Mouse (Mus musculus): ENCODE data around the gene Anxa10. TPM values are rescaled to one million over a fixed set of nuclear protein-coding genes. Genes with fewer than 3 reads are reported as not detected.

Gene Anxa10
- total RNA-seq (2017): not detected in 3 replicates

DNA sequence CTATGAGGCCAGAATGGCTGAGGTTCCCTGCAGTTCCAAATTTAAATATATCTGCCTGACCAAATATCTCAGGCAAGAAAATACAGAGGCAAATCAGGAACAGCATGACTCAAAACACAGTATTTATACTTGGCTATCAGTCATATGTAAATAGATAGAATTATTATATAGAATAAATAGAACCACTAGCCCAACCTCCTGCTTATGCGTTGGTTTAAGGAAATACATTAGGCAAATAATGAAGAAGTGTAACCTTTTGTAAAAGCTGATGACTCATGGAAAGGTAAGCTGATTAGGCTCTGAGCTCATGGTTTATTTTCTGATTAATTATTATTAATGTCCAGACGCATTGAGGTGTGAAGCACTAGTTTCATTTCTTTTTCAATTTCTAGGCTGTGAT is at the start of gene Anxa10:
Gene Anxa10, minus strand, starts transcription at position 53 of the 400 bp plus-strand sequence.
- ATAC-seq (replicated peaks; ENCODE audit: insufficient number of reproducible peaks, low FRiP score, low TSS enrichment, poor library complexity, severe bottlenecking): no peak

DNA sequence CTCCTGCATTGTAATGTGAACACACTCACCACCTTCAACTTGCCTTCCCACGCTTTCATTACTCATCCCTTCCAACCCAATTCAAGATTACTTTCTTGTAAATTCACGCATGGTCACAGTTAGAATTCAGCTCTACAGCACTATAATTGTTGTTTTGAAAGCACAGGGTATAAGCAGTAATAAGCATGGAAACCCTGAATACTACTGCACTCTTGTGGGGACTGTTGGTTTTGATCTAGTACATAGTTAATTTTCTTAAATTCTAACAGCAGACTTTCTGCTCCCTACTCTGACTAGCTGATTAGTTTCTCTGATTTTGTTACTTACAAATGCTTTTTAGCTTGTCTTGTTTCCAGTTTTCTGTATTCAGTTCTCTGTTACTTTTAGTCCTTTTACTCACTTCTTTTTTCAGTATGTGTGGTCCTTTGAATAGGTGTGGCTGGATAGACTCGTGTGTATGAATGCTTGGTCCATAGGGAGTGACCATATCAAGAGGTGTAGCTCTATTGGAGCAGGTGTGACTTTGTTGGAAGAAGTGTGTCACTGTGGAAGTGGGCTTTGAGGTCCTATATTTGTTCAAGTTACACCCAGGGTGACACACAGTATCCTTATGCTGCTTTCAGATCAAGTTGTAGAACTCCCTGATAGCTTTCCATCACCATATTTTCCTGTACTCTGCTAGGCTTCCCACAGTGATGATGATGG is 9.9 kb upstream of the Anxa10 start:
- ATAC-seq (replicated peaks; ENCODE audit: insufficient number of reproducible peaks, low FRiP score, low TSS enrichment, poor library complexity, severe bottlenecking): no peak

DNA sequence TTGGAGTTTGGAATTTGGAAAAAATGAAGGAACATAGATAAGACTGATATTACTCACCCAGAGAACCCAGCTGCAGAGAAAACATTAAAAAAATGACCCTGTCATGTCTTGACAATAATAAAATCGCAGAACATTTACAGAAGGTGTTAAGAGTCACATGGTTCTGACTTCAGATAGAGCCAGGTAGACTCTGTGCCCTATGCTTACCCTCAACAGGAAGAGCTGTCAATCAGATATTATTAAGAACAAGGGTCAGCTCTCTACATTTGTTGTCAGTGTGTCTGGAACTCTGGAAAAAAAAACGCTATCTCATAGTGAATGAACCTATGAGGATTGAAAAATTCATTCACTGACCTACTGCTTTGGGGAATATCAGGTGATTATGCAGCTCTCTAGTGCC is 25.7 kb downstream of the Anxa10 start:
- no peak for ATAC-seq (replicated peaks; ENCODE audit: insufficient number of reproducible peaks, low FRiP score, low TSS enrichment, poor library complexity, severe bottlenecking)

DNA sequence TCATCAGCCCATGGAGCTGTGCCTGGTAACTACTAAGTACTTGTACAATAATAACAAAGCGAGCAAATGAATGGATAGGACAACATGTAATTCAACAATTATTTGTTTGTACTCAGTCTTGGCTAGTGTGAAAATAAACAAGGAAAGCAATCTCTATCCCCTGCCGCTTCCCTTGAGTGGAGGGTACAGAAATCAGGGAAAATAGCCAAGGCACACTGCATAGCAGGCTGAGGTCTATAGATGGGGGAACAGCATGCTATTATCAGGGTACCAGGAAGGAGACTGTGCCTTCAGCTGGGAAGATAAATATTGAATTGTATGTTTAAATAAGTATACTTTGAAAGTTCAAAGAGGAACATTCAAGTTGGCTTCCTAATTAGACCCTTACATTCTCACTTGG is 41.1 kb downstream of the Anxa10 start:
- ATAC-seq (replicated peaks; ENCODE audit: insufficient number of reproducible peaks, low FRiP score, low TSS enrichment, poor library complexity, severe bottlenecking): no peak

GRCm38 (mm10) chr8:62080195-62080802 is 42.7 kb downstream of the Anxa10 start:
- ATAC-seq (replicated peaks; ENCODE audit: insufficient number of reproducible peaks, low FRiP score, low TSS enrichment, poor library complexity, severe bottlenecking): no peak

GRCm38 (mm10) chr8:62068305-62068704 is 54.6 kb downstream of the Anxa10 start:
- no peak for ATAC-seq (replicated peaks; ENCODE audit: insufficient number of reproducible peaks, low FRiP score, low TSS enrichment, poor library complexity, severe bottlenecking)

- no peak for ATAC-seq (replicated peaks; ENCODE audit: insufficient number of reproducible peaks, low FRiP score, low TSS enrichment, poor library complexity, severe bottlenecking)
Measured at GRCm38 (mm10) chr8:62060357-62060756, 62.6 kb downstream of the Anxa10 start.

DNA sequence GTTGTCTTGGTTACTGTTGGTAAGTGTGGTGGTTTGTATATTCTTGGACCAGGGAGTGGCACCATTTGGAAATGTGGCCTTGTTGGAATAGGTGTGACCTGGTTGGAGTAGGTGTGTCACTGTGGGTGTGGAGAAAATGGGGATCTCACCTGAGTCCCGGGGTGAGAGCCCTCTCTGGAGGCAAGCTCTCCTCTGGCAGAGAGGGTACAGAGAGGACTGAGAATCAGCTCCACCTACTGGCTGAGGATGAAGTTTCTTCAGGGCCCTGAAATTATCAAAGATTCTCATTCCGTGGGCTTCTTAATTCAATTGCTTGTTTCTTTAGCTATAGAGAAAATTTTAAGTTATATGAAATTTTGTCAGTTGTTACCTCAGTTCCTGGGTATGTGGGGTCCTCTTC is 76.1 kb downstream of the Anxa10 start:
- no peak for ATAC-seq (replicated peaks; ENCODE audit: insufficient number of reproducible peaks, low FRiP score, low TSS enrichment, poor library complexity, severe bottlenecking)

DNA sequence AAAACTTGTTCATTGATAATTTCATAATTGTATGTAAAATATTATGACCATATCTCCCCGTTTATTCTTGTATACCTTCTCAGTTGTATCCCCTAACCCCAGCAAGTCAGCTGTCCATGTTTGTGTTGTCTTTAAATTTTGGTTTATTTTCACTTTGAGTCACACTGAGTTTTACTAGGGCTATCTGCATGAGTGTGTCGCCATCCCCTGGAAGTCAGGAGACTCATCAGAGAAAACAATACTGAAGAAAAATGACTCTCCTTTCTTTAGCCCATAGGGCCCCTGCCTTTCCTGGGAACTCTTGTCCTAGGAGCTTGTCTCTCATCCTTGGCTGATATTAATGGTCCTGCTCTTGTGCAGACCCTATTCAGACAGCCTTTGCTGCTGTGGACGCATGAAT is 88.6 kb downstream of the Anxa10 start:
- no peak for ATAC-seq (replicated peaks; ENCODE audit: insufficient number of reproducible peaks, low FRiP score, low TSS enrichment, poor library complexity, severe bottlenecking)

GRCm38 (mm10) chr8:62014582-62014981 is 108.4 kb downstream of the Anxa10 start:
- ATAC-seq (replicated peaks; ENCODE audit: insufficient number of reproducible peaks, low FRiP score, low TSS enrichment, poor library complexity, severe bottlenecking): no peak

DNA sequence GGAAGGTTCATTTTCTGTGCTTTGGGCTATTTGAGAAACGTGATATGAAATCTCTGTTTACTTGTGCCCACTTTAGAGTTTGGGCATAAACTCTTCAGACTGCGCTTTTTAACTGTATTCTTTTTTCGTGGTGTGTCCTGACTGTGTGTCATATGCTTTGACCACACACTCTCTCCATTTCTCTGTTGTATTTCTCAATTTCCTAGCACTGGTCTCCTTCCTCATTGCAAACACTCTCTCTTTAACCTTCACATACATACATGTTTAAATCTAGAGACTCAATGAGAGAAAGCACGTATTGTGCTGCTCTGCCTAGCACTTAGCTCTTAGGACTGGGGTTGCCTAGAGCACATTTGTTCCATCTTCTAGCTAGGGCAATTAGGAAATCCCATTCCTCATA is 108.8 kb downstream of the Anxa10 start:
- ATAC-seq (replicated peaks; ENCODE audit: insufficient number of reproducible peaks, low FRiP score, low TSS enrichment, poor library complexity, severe bottlenecking): no peak

Other genes starting within 250 kb of the Anxa10 start
- 2.0 TPM in 1 of 3 replicates, not detected in the others for gene Palld, start 220.5 kb downstream of the Anxa10 start, total RNA-seq (2017)
- 8.3 to 11.4 TPM (median 11.4 TPM) in 3 replicates for gene Ddx60, start 195.1 kb downstream of the Anxa10 start, total RNA-seq (2017)